Mouse (Mus musculus): Measurements from ENCODE around the gene Haus3. TPM values are rescaled to one million over a fixed set of nuclear protein-coding genes. Genes with fewer than 3 reads are reported as not detected.

The Haus3 gene
- total and polyA plus RNA-seq, 2 experiments from 2014 or later = 5.6 to 11.4 TPM

DNA sequence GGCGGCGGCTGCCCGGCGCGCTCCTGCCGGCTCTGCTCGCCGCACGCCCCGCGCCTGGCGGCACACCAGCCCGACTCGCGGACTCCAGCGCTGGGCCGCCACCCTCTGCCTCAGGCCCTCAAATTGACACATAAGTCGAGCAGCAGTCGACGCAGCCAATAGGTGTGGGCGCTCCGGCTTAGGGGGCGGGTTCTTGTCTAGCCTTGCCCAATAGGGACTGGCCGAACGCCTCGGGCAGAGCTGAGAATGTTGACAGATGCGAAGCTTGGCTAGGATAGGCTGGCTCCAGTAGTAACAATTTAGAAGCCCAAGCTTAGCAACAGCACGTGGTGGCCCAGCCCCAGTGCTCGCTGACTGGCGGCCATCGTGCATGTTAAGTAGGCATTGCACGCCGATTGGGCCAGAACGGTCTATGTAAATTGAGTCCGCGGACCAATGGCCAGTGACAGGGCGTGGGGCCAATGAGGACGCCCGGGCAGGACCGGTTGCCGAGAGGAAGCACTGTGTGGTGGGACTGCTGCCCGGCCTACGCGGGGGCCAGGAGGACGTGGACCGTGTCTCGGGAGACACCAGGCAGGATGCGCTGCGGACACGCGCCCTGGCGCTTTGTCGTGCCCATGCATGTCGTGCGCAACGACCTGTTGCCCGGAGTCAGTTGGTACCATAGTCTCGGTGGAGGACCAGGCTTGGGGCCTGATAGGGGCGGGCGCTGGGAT is 18.4 kb upstream of the Haus3 start, which contains the start of gene Mxd4:
TSS of gene Mxd4 (minus strand) at position 120 of the 716 bp plus-strand sequence.
- H3K36me3 ChIP-seq (replicated peaks; ENCODE audit: control insufficient read depth, insufficient read depth, low read length) = no peaks in the 10 kb centered on the region
- under 1% methylated on average over 60 of the region's 60 CpGs for WGBS
- H3K4me1 ChIP-seq (ENCODE audit: control insufficient read depth, insufficient read depth) = peaks cover 64% of the 10 kb centered on the region
- H3K27ac ChIP-seq (ENCODE audit: low read depth) = peak within 1 kb of the TSS; percentile 97
- TF ChIP-seq CTCF (IDR thresholded peaks at IDR 0.05; ENCODE audit: low read depth) (no peak), EP300 (IDR thresholded peaks at IDR 0.05; ENCODE audit: low read depth) (peak; percentile 68; the same call in 1 of the 2 replicates)
- DNase-seq (ENCODE audit: low spot score) (peak; percentile 100), ATAC-seq (ENCODE audit: insufficient read depth, low read depth) (peak; percentile 92)
- peak within 1 kb of the TSS; percentile 87 for H3K4me2 ChIP-seq (ENCODE audit: low read depth, low read length)
- no peaks in the 10 kb centered on the region for H3K27me3 ChIP-seq (ENCODE audit: control insufficient read depth, insufficient read depth, low read length)
- peak within 1 kb of the TSS; percentile 87 for H3K4me3 ChIP-seq (ENCODE audit: low read depth, low read length)
- peak within 1 kb of the TSS; percentile 91 for H3K9ac ChIP-seq (replicated peaks; ENCODE audit: low read depth, low read length)
- H3K9me3 ChIP-seq (replicated peaks; ENCODE audit: control insufficient read depth, low read length) = no peaks in the 10 kb centered on the region

DNA sequence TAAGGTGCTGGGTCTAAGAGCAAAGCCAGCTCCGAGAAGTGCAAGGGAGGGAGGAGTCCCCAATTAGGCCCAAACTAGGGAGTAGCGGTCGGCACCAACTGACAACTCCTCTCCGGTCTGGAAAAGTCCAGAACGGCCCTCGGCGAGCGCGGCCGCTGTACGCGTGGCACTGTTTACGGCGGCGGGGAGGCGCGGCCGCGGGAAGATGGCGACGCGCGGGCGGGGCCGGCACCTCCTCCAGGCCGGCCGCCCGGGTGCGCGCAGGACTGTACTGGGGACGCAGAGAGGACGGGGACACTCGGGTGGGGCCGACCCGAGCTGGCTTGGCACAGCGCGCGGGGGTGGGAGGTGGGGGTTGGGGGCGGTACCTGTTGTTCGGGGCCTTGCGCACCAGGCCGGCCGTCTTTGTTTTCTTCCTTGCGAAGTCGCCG is 17.6 kb upstream of the Haus3 start:
- peak overlapping the region; percentile 97 for H3K27ac ChIP-seq (ENCODE audit: low read depth)
- DNase-seq (ENCODE audit: low spot score) (peak; percentile 50), ATAC-seq (ENCODE audit: insufficient read depth, low read depth) (peak; percentile 16)
- peaks cover 2% of the 10 kb centered on the region; the same call in 1 of the 2 replicates for H3K36me3 ChIP-seq (replicated peaks; ENCODE audit: control insufficient read depth, insufficient read depth, low read length)
- under 1% methylated on average over 38 of the region's 46 CpGs for WGBS
- H3K9me3 ChIP-seq (replicated peaks; ENCODE audit: control insufficient read depth, low read length) = no peaks in the 10 kb centered on the region
- peak overlapping the region; percentile 87 for H3K4me2 ChIP-seq (ENCODE audit: low read depth, low read length)
- no peaks in the 10 kb centered on the region for H3K27me3 ChIP-seq (ENCODE audit: control insufficient read depth, insufficient read depth, low read length)
- peaks cover 67% of the 10 kb centered on the region for H3K4me1 ChIP-seq (ENCODE audit: control insufficient read depth, insufficient read depth)
- TF ChIP-seq EP300 (IDR thresholded peaks at IDR 0.05; ENCODE audit: low read depth) (no peak), CTCF (IDR thresholded peaks at IDR 0.05; ENCODE audit: low read depth) (no peak)
- H3K4me3 ChIP-seq (ENCODE audit: low read depth, low read length) = peak overlapping the region; percentile 87
- H3K9ac ChIP-seq (replicated peaks; ENCODE audit: low read depth, low read length) = peak overlapping the region; percentile 91

DNA sequence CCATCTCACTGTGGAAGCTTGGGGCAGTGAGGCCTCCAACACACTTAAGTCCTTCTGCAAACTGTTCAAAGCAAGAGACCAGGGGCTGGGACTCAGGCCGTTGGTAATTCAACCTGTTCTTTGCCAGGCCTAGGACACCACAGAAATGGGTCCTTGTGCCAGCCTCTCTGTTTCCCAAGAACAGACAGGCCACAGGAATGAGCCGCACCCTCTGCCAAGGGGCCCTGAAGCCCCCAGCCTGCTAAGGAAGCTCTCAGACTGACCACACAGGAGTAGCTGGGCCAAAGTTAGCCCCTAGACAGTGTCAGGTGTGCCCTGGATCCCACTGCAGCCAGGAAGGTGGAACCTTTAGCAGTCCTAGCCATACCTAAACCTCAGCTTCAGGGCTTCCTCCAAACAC is 17.1 kb upstream of the Haus3 start:
- TF ChIP-seq CTCF (IDR thresholded peaks at IDR 0.05; ENCODE audit: low read depth) (no peak), EP300 (IDR thresholded peaks at IDR 0.05; ENCODE audit: low read depth) (no peak)
- Histone ChIP-seq H3K9me3 (replicated peaks; ENCODE audit: control insufficient read depth, low read length) (no peaks in the 10 kb centered on the region), H3K4me3 (ENCODE audit: low read depth, low read length) (peak overlapping the region; percentile 87), H3K27me3 (ENCODE audit: control insufficient read depth, insufficient read depth, low read length) (no peaks in the 10 kb centered on the region), H3K27ac (ENCODE audit: low read depth) (peak overlapping the region; percentile 97), H3K4me1 (ENCODE audit: control insufficient read depth, insufficient read depth) (peaks cover 62% of the 10 kb centered on the region), H3K4me2 (ENCODE audit: low read depth, low read length) (peak overlapping the region; percentile 87), H3K9ac (replicated peaks; ENCODE audit: low read depth, low read length) (peak overlapping the region; percentile 91), H3K36me3 (replicated peaks; ENCODE audit: control insufficient read depth, insufficient read depth, low read length) (peaks cover 8% of the 10 kb centered on the region)
- ATAC-seq (ENCODE audit: insufficient read depth, low read depth) (no peak), DNase-seq (ENCODE audit: low spot score) (no peak)
- 46% methylated on average over 2 of the region's 2 CpGs for WGBS

DNA sequence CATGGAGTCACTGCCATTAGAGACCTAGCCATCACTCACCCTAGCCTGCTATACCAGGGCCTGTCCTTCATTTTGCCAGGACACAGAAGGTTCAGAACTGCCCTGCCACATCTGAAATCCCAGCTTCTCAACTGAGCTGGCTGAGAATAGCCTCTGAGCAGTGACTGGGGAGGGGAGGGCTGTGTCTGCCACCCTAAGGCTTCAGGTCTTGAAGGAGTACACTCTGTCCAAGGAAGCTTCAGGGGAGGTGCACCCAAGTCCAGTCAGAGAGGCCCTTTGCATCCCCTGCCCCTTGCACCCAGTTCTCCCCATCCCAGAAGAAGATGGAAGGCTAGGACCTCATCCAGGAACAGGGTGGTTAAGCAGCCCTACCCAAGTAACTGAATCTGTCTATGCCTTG is 16.5 kb upstream of the Haus3 start:
- H3K27me3 ChIP-seq (ENCODE audit: control insufficient read depth, insufficient read depth, low read length) = no peaks in the 10 kb centered on the region
- peak overlapping the region; percentile 91 for H3K9ac ChIP-seq (replicated peaks; ENCODE audit: low read depth, low read length)
- H3K4me1 ChIP-seq (ENCODE audit: control insufficient read depth, insufficient read depth) = peaks cover 56% of the 10 kb centered on the region
- ATAC-seq (ENCODE audit: insufficient read depth, low read depth) (no peak), DNase-seq (ENCODE audit: low spot score) (no peak)
- peak overlapping the region; percentile 87 for H3K4me2 ChIP-seq (ENCODE audit: low read depth, low read length)
- no peaks in the 10 kb centered on the region for H3K9me3 ChIP-seq (replicated peaks; ENCODE audit: control insufficient read depth, low read length)
- H3K4me3 ChIP-seq (ENCODE audit: low read depth, low read length) = peak overlapping the region; percentile 87
- TF ChIP-seq CTCF (IDR thresholded peaks at IDR 0.05; ENCODE audit: low read depth) (no peak), EP300 (IDR thresholded peaks at IDR 0.05; ENCODE audit: low read depth) (no peak)
- H3K36me3 ChIP-seq (replicated peaks; ENCODE audit: control insufficient read depth, insufficient read depth, low read length) = peaks cover 14% of the 10 kb centered on the region
- H3K27ac ChIP-seq (ENCODE audit: low read depth) = 0 out of 2 replicates have a peak overlapping the region, but pooled peaks have one; percentile 97

DNA sequence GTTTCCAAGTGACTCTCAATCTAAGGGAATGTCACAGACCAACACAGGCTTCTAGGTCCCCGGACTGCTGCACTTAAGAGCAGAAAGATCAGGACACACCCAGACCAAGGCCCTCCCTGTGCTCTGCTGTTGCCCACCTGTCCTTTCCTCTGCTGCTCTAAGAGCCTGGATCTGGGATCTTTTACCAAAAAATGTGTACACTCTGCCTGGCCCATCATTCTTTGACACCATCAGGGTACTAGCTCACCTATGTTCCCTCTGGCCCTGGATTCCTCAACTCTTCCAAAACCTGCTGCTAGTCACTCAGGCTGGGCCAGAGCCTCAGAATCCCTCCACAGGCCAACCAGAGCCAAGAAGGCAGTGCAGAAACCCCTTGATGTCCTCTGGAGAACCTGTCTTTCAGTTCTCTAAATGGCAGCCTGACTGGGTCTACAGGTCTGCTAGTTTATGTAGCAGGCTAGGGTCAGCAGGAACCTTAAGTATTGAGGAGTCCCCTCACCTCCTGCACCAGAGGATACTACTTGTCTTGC is 15.8 kb upstream of the Haus3 start:
- no peaks in the 10 kb centered on the region for H3K9me3 ChIP-seq (replicated peaks; ENCODE audit: control insufficient read depth, low read length)
- WGBS = 67% methylated on average over 1 of the region's 1 CpGs
- peaks cover 53% of the 10 kb centered on the region for H3K4me1 ChIP-seq (ENCODE audit: control insufficient read depth, insufficient read depth)
- no peak for ATAC-seq (ENCODE audit: insufficient read depth, low read depth)
- TF ChIP-seq EP300 (IDR thresholded peaks at IDR 0.05; ENCODE audit: low read depth) = no peak
- no peak for TF ChIP-seq CTCF (IDR thresholded peaks at IDR 0.05; ENCODE audit: low read depth)
- no peak overlapping the region for H3K27ac ChIP-seq (ENCODE audit: low read depth)
- 0 out of 2 replicates have a peak overlapping the region, but pooled peaks have one; percentile 91 for H3K9ac ChIP-seq (replicated peaks; ENCODE audit: low read depth, low read length)
- H3K27me3 ChIP-seq (ENCODE audit: control insufficient read depth, insufficient read depth, low read length) = no peaks in the 10 kb centered on the region
- peaks cover 21% of the 10 kb centered on the region for H3K36me3 ChIP-seq (replicated peaks; ENCODE audit: control insufficient read depth, insufficient read depth, low read length)
- H3K4me2 ChIP-seq (ENCODE audit: low read depth, low read length) = peak overlapping the region; percentile 87; the same call in 1 of the 2 replicates
- no peak for DNase-seq (ENCODE audit: low spot score)
- no peak overlapping the region for H3K4me3 ChIP-seq (ENCODE audit: low read depth, low read length)
